Mouse (Mus musculus) forelimb bud, embryonic 11.5 days (tissue): ENCODE data around the gene Kalrn.
"Not testable (repeated sequence)": the region's sequence is repeated elsewhere in the genome, so short reads cannot be mapped to it uniquely, and the experiment has no call there.

Source experiments
- DNase-seq: peaks from one replicate; pipeline ENCODE4 v3.0.0-alpha.2; 2012; ENCODE audit warnings: low read depth, low spot score

The Kalrn gene

GRCm38 (mm10) chr16:34113150-34113549 lies 460.2 kb downstream of the Kalrn start:
- no peak for DNase-seq

- no peak for DNase-seq
These were observed 460.8 kb downstream of the Kalrn start for GRCm38 (mm10) chr16:34112490-34112889.

GRCm38 (mm10) chr16:34110840-34111625 lies 462.3 kb downstream of the Kalrn start:
- no peak for DNase-seq

GRCm38 (mm10) chr16:34104427-34104826 lies 468.9 kb downstream of the Kalrn start:
- no peak for DNase-seq

- DNase-seq = no peak
These were observed 470.6 kb downstream of the Kalrn start for GRCm38 (mm10) chr16:34102742-34103141.

GRCm38 (mm10) chr16:34099795-34100194 lies 473.5 kb downstream of the Kalrn start:
- DNase-seq = no peak

GRCm38 (mm10) chr16:34095548-34096141 lies 477.7 kb downstream of the Kalrn start:
- no peak for DNase-seq

- DNase-seq = no peak
These were observed 478.3 kb downstream of the Kalrn start for GRCm38 (mm10) chr16:34095093-34095465.

GRCm38 (mm10) chr16:34094446-34095092 lies 478.8 kb downstream of the Kalrn start:
- DNase-seq = peak; percentile 64

- no peak for DNase-seq
These were observed 479.4 kb downstream of the Kalrn start for GRCm38 (mm10) chr16:34093734-34094445.

- DNase-seq = no peak
These were observed 483.7 kb downstream of the Kalrn start for GRCm38 (mm10) chr16:34089528-34090095.

- no peak for DNase-seq
These were observed 484.3 kb downstream of the Kalrn start for GRCm38 (mm10) chr16:34089022-34089421.

GRCm38 (mm10) chr16:34088331-34088730 lies 485.0 kb downstream of the Kalrn start:
- DNase-seq = no peak

- no peak for DNase-seq
These were observed 489.0 kb downstream of the Kalrn start for GRCm38 (mm10) chr16:34084135-34084920.

- DNase-seq = no peak
These were observed 490.6 kb downstream of the Kalrn start for GRCm38 (mm10) chr16:34082494-34083469.

- no peak for DNase-seq
These were observed 491.5 kb downstream of the Kalrn start for GRCm38 (mm10) chr16:34081683-34082438.

GRCm38 (mm10) chr16:34081314-34081682 lies 492.0 kb downstream of the Kalrn start:
- not testable (repeated sequence) for DNase-seq

GRCm38 (mm10) chr16:34080818-34081217 lies 492.5 kb downstream of the Kalrn start:
- DNase-seq = no peak

GRCm38 (mm10) chr16:34079511-34079910 lies 493.8 kb downstream of the Kalrn start:
- no peak for DNase-seq
